Mouse (Mus musculus): Measurements from ENCODE around the gene Rbm44. TPM values are rescaled to one million over a fixed set of nuclear protein-coding genes. Genes with fewer than 3 reads are reported as not detected.

The Rbm44 gene
- polyA plus RNA-seq, 1 experiment, result not detected

GRCm38 (mm10) chr1:91109302-91109701 lies 35.6 kb upstream of the Rbm44 start:
- Histone ChIP-seq H3K4me1 (ENCODE audit: control insufficient read depth, insufficient read depth, low read length) (no peaks in the 10 kb centered on the region), H3K4me3 (ENCODE audit: insufficient read depth, low read depth, low read length) (no peak overlapping the region), H3K27ac (ENCODE audit: insufficient read depth, low read depth, low read length) (no peak overlapping the region)
- WGBS, result 82% methylated on average over 4 of the region's 4 CpGs
- no peak for TF ChIP-seq CTCF (IDR thresholded peaks at IDR 0.05; ENCODE audit: insufficient read depth, low read depth, low read length)
- TF ChIP-seq POLR2A (IDR thresholded peaks at IDR 0.05; ENCODE audit: insufficient read depth, low read depth, low read length), result no peak

- no peak for TF ChIP-seq CTCF (IDR thresholded peaks at IDR 0.05; ENCODE audit: insufficient read depth, low read depth, low read length)
- no peak for TF ChIP-seq POLR2A (IDR thresholded peaks at IDR 0.05; ENCODE audit: insufficient read depth, low read depth, low read length)
- Histone ChIP-seq H3K4me1 (ENCODE audit: control insufficient read depth, insufficient read depth, low read length) (no peaks in the 10 kb centered on the region), H3K4me3 (ENCODE audit: insufficient read depth, low read depth, low read length) (no peak overlapping the region), H3K27ac (ENCODE audit: insufficient read depth, low read depth, low read length) (no peak overlapping the region)
- WGBS, result 94% methylated on average over 14 of the region's 14 CpGs
Measured at GRCm38 (mm10) chr1:91112171-91112570, 32.7 kb upstream of the Rbm44 start.

GRCm38 (mm10) chr1:91112606-91113005 lies 32.3 kb upstream of the Rbm44 start:
- H3K27ac ChIP-seq (ENCODE audit: insufficient read depth, low read depth, low read length), result no peak overlapping the region
- TF ChIP-seq POLR2A (IDR thresholded peaks at IDR 0.05; ENCODE audit: insufficient read depth, low read depth, low read length), result no peak
- TF ChIP-seq CTCF (IDR thresholded peaks at IDR 0.05; ENCODE audit: insufficient read depth, low read depth, low read length), result no peak
- H3K4me1 ChIP-seq (ENCODE audit: control insufficient read depth, insufficient read depth, low read length), result no peaks in the 10 kb centered on the region
- 97% methylated on average over 4 of the region's 4 CpGs for WGBS
- H3K4me3 ChIP-seq (ENCODE audit: insufficient read depth, low read depth, low read length), result no peak overlapping the region

GRCm38 (mm10) chr1:91122121-91122520 lies 22.8 kb upstream of the Rbm44 start:
- Histone ChIP-seq H3K4me1 (ENCODE audit: control insufficient read depth, insufficient read depth, low read length) (no peaks in the 10 kb centered on the region), H3K4me3 (ENCODE audit: insufficient read depth, low read depth, low read length) (no peak overlapping the region), H3K27ac (ENCODE audit: insufficient read depth, low read depth, low read length) (no peak overlapping the region)
- no peak for TF ChIP-seq POLR2A (IDR thresholded peaks at IDR 0.05; ENCODE audit: insufficient read depth, low read depth, low read length)
- no peak for TF ChIP-seq CTCF (IDR thresholded peaks at IDR 0.05; ENCODE audit: insufficient read depth, low read depth, low read length)
- 89% methylated on average over 11 of the region's 11 CpGs for WGBS

GRCm38 (mm10) chr1:91123004-91123403 lies 21.9 kb upstream of the Rbm44 start:
- Histone ChIP-seq H3K4me1 (ENCODE audit: control insufficient read depth, insufficient read depth, low read length) (no peaks in the 10 kb centered on the region), H3K4me3 (ENCODE audit: insufficient read depth, low read depth, low read length) (no peak overlapping the region), H3K27ac (ENCODE audit: insufficient read depth, low read depth, low read length) (no peak overlapping the region)
- WGBS, result 95% methylated on average over 5 of the region's 5 CpGs
- TF ChIP-seq CTCF (IDR thresholded peaks at IDR 0.05; ENCODE audit: insufficient read depth, low read depth, low read length) (no peak), POLR2A (IDR thresholded peaks at IDR 0.05; ENCODE audit: insufficient read depth, low read depth, low read length) (no peak)

GRCm38 (mm10) chr1:91123466-91123865 lies 21.4 kb upstream of the Rbm44 start:
- TF ChIP-seq POLR2A (IDR thresholded peaks at IDR 0.05; ENCODE audit: insufficient read depth, low read depth, low read length), result no peak
- no peak for TF ChIP-seq CTCF (IDR thresholded peaks at IDR 0.05; ENCODE audit: insufficient read depth, low read depth, low read length)
- 94% methylated on average over 3 of the region's 3 CpGs for WGBS
- no peaks in the 10 kb centered on the region for H3K4me1 ChIP-seq (ENCODE audit: control insufficient read depth, insufficient read depth, low read length)
- H3K27ac ChIP-seq (ENCODE audit: insufficient read depth, low read depth, low read length), result no peak overlapping the region
- H3K4me3 ChIP-seq (ENCODE audit: insufficient read depth, low read depth, low read length), result no peak overlapping the region

GRCm38 (mm10) chr1:91128849-91129248 lies 16.0 kb upstream of the Rbm44 start:
- Histone ChIP-seq H3K27ac (ENCODE audit: insufficient read depth, low read depth, low read length) (no peak overlapping the region), H3K4me3 (ENCODE audit: insufficient read depth, low read depth, low read length) (no peak overlapping the region), H3K4me1 (ENCODE audit: control insufficient read depth, insufficient read depth, low read length) (no peaks in the 10 kb centered on the region)
- WGBS, result 94% methylated on average over 4 of the region's 4 CpGs
- no peak for TF ChIP-seq POLR2A (IDR thresholded peaks at IDR 0.05; ENCODE audit: insufficient read depth, low read depth, low read length)
- no peak for TF ChIP-seq CTCF (IDR thresholded peaks at IDR 0.05; ENCODE audit: insufficient read depth, low read depth, low read length)

- no peak for TF ChIP-seq POLR2A (IDR thresholded peaks at IDR 0.05; ENCODE audit: insufficient read depth, low read depth, low read length)
- no peaks in the 10 kb centered on the region for H3K4me1 ChIP-seq (ENCODE audit: control insufficient read depth, insufficient read depth, low read length)
- H3K27ac ChIP-seq (ENCODE audit: insufficient read depth, low read depth, low read length), result no peak overlapping the region
- 86% methylated on average over 2 of the region's 2 CpGs for WGBS
- no peak overlapping the region for H3K4me3 ChIP-seq (ENCODE audit: insufficient read depth, low read depth, low read length)
Measured at GRCm38 (mm10) chr1:91137036-91137435, 7.9 kb upstream of the Rbm44 start.

- 72% methylated on average over 2 of the region's 2 CpGs for WGBS
- TF ChIP-seq POLR2A (IDR thresholded peaks at IDR 0.05; ENCODE audit: insufficient read depth, low read depth, low read length) (no peak), CTCF (IDR thresholded peaks at IDR 0.05; ENCODE audit: insufficient read depth, low read depth, low read length) (no peak)
- Histone ChIP-seq H3K27ac (ENCODE audit: insufficient read depth, low read depth, low read length) (no peak overlapping the region), H3K4me3 (ENCODE audit: insufficient read depth, low read depth, low read length) (no peak overlapping the region), H3K4me1 (ENCODE audit: control insufficient read depth, insufficient read depth, low read length) (no peaks in the 10 kb centered on the region)
Measured at GRCm38 (mm10) chr1:91151509-91151908, 6.6 kb downstream of the Rbm44 start.

GRCm38 (mm10) chr1:91166798-91167197 lies 21.9 kb downstream of the Rbm44 start:
- no peaks in the 10 kb centered on the region for H3K4me1 ChIP-seq (ENCODE audit: control insufficient read depth, insufficient read depth, low read length)
- 63% methylated on average over 6 of the region's 6 CpGs for WGBS
- H3K27ac ChIP-seq (ENCODE audit: insufficient read depth, low read depth, low read length), result no peak overlapping the region
- no peak overlapping the region for H3K4me3 ChIP-seq (ENCODE audit: insufficient read depth, low read depth, low read length)
- TF ChIP-seq CTCF (IDR thresholded peaks at IDR 0.05; ENCODE audit: insufficient read depth, low read depth, low read length) (no peak), POLR2A (IDR thresholded peaks at IDR 0.05; ENCODE audit: insufficient read depth, low read depth, low read length) (no peak)

All from olfactory bulb, adult 2 months (tissue).